Mouse (Mus musculus): ENCODE results near the gene Lix1l.

DNA sequence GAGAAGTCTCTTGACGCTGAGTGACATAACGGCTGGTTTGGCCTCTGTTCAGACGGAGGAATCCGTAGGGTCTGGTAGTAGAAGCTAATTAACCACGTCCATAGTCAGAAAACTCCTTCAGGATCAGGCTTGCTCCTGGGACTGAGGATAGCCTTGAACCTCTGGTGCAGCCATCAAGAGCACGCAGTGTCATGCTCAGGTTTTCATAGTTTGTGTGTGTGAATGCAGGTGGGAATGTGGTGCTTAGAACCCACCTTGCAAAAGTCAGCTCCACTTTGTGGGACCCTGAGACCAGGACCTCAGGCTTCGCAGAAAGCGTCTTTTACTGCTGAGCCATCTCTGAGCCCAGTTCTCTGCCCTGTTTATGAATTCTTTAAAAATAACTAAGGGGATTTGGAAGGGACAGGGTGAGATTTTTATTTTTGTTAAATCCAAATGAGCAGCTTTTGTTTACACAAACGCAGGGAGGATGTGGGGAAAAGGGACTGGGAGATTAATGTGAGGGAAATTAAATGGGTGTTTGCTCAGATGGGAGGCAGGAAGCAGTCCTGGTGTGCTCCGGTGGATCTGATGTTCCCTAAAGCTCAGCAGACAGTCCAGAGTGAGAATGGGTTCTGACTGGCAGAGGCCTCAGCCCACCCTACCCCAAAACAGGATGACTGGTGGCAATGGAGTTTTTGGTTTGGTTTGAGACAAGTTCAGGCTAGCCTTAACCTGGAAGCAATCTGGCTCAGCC is 38.8 kb upstream of the Lix1l start:
- TF ChIP-seq CTCF (IDR thresholded peaks at IDR 0.05; ENCODE audit: low read depth) (no peak), EP300 (IDR thresholded peaks at IDR 0.05; ENCODE audit: low read depth) (no peak)
